Comparison of ENCODE assay signal across 11 mouse cellular contexts in the genomic region with DNA sequence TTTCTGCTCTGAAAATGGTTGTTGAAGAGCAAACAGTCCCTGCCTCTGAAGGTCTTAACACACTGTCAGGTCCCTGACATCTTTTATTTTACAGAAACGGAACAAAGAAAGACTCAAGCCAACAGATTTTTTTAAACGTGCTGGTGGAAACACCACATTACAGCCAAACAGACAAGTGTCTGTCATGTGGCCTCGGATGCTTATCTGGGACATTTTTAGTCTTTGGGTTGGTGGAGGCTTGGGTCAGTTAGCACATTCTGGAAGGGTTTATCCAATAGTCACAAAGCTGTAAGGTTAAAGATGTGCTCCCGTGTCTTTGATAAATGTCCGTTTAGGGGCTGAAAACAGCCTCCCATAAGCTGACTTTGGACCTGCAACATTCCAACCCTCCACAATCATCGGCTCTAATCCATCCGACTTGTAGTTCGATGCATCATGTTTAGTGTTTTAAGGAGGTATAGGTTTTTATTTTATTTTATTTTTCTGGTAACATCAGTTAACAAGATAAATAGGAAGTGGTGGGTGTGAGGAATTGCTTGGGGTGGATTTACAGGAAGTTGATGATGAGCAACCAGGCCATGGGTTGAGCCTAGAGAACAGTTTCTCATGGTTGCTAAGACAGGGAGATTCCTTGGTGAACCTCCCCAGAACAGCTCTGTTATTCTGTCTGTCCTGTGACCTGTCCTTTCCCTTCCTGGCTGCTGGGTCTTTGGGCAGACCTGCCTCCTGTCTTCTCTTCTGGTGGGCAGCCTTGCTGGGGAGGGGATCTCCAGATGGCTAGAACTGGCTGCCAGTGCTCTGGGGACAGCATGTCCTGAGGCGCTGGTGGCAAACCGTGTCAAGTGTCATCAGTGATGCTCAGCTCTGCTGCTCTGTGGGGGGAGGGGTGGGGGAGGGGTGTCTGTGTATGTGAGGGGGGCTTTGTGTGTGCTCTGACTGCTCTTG. TPM values are rescaled to one million over a fixed set of nuclear protein-coding genes. Genes with fewer than 3 reads are reported as not detected.
DNase-seq lines count a peak whose midpoint lies in the region; ATAC-seq and TF ChIP-seq lines count a peak whose summit lies in the region.
"Had no signal": no experiment of that assay in that cellular context is flagged by ENCODE, and none has a peak within 500 bp of the region (broad histone marks: within the 10 kb centered on the region; RNA-seq: fewer than 3 reads in every experiment).

No protein-coding gene starts in this region.

- H3K4me1 ChIP-seq in hindbrain, embryonic 11.5 days (replicated peaks; ENCODE audit: control insufficient read depth, insufficient read depth, low read length): peaks cover 5% of the 10 kb centered on the region
- H3K4me1 ChIP-seq in hindbrain, embryonic 12.5 days: peaks cover 30% of the 10 kb centered on the region
- peaks cover 57% of the 10 kb centered on the region; the same call in 1 of the 2 replicates for H3K4me1 ChIP-seq in spleen, adult 2 months (ENCODE audit: control insufficient read depth, insufficient read depth, insufficient read length)
- 0 out of 2 replicates have a peak, but pooled peaks cover 3% of the 10 kb centered on the region for H3K4me1 ChIP-seq in brown adipose tissue, adult 24 weeks (ENCODE audit: control insufficient read depth, insufficient read depth, insufficient read length, low read length)

- H3K9me3 ChIP-seq in hindbrain, embryonic 11.5 days (ENCODE audit: control insufficient read depth, low read length): no peaks in the 10 kb centered on the region
- no peaks in the 10 kb centered on the region for H3K9me3 ChIP-seq in hindbrain, embryonic 12.5 days (replicated peaks)
- H3K9me3 ChIP-seq: neural tube, embryonic 15.5 days had no signal

- no peak overlapping the region for H3K4me3 ChIP-seq in hindbrain, embryonic 11.5 days (ENCODE audit: low read depth, low read length)
- no peak overlapping the region for H3K4me3 ChIP-seq in hindbrain, embryonic 12.5 days
- peak overlapping the region; percentile 10; the same call in 1 of the 2 replicates for H3K4me3 ChIP-seq in spleen, adult 2 months (ENCODE audit: extremely low read depth, insufficient read depth, insufficient read length)
- no peak overlapping the region for H3K4me3 ChIP-seq in brown adipose tissue, adult 24 weeks (ENCODE audit: insufficient read depth, low read depth, low read length)
- H3K4me3 ChIP-seq: neural tube, embryonic 15.5 days had no signal

- 75% methylated on average over 10 of the region's 10 CpGs for WGBS in hindbrain, embryonic 11.5 days
- 73% methylated on average over 10 of the region's 10 CpGs for WGBS in hindbrain, embryonic 12.5 days
- 46% methylated on average over 10 of the region's 10 CpGs for WGBS in spleen, adult 2 months

- ATAC-seq in hindbrain, embryonic 11.5 days (ENCODE audit: low FRiP score): no peak
- no peak for ATAC-seq in hindbrain, embryonic 12.5 days (ENCODE audit: low FRiP score)

- no peak for TF ChIP-seq CTCF in spleen, adult 2 months (IDR thresholded peaks at IDR 0.05; ENCODE audit: extremely low read depth, insufficient read depth, insufficient read length, insufficient replicate concordance)

- TF ChIP-seq POLR2A in spleen, adult 2 months (IDR thresholded peaks at IDR 0.05; ENCODE audit: low read depth, low read length): no peak

- no peaks in the 10 kb centered on the region for H3K36me3 ChIP-seq in hindbrain, embryonic 11.5 days (ENCODE audit: control insufficient read depth, insufficient read depth, low read length)
- H3K36me3 ChIP-seq in hindbrain, embryonic 12.5 days: no peaks in the 10 kb centered on the region
- peaks cover 13% of the 10 kb centered on the region for H3K36me3 ChIP-seq in spleen, adult 2 months (ENCODE audit: control insufficient read depth, insufficient read depth, low read length)
- H3K36me3 ChIP-seq: neural tube, embryonic 15.5 days had no signal

- DNase-seq in hindbrain, embryonic 11.5 days (ENCODE audit: low spot score): no peak
- no peak for DNase-seq in spleen, adult 2 months (ENCODE audit: low read depth in 1 of 2, low spot score in 2 of 2)
- DNase-seq in spleen, postnatal 4 days (ENCODE audit: low spot score in 2 of 2): no peak
- no peak for DNase-seq in layer of hippocampus, adult 9-11 months
- no peak for DNase-seq in left cerebral cortex, adult 9 months (ENCODE audit: low spot score in 2 of 2)
- DNase-seq: heart, postnatal 4 days; kidney, adult 9 months; right cerebral cortex, adult 18-20 months had no signal

- H3K27ac ChIP-seq in hindbrain, embryonic 11.5 days (ENCODE audit: low read depth, low read length): 0 out of 2 replicates have a peak overlapping the region, but pooled peaks have one; percentile 30
- no peak overlapping the region for H3K27ac ChIP-seq in hindbrain, embryonic 12.5 days
- H3K27ac ChIP-seq in spleen, adult 2 months (ENCODE audit: insufficient read depth, low read length): peak overlapping the region; percentile 96
- peak overlapping the region; percentile 45; the same call in 1 of the 2 replicates for H3K27ac ChIP-seq in brown adipose tissue, adult 24 weeks (replicated peaks; ENCODE audit: low read depth, low read length)
- H3K27ac ChIP-seq: neural tube, embryonic 15.5 days had no signal

- H3K27me3 ChIP-seq in hindbrain, embryonic 11.5 days (ENCODE audit: control insufficient read depth, insufficient read depth, low read length): no peaks in the 10 kb centered on the region
- H3K27me3 ChIP-seq in hindbrain, embryonic 12.5 days: no peaks in the 10 kb centered on the region; the same call in 1 of the 2 replicates
- no peaks in the 10 kb centered on the region for H3K27me3 ChIP-seq in spleen, adult 2 months (ENCODE audit: control insufficient read depth, insufficient read depth, low read length)
- H3K27me3 ChIP-seq: neural tube, embryonic 15.5 days had no signal

- H3K4me2 ChIP-seq in hindbrain, embryonic 11.5 days (replicated peaks; ENCODE audit: low read depth, low read length): no peak overlapping the region
- H3K4me2 ChIP-seq in hindbrain, embryonic 12.5 days (replicated peaks): no peak overlapping the region
- H3K4me2 ChIP-seq: neural tube, embryonic 15.5 days had no signal

- no peak overlapping the region for H3K9ac ChIP-seq in hindbrain, embryonic 11.5 days (ENCODE audit: low read depth, low read length)
- H3K9ac ChIP-seq in hindbrain, embryonic 12.5 days: no peak overlapping the region
- H3K9ac ChIP-seq: neural tube, embryonic 15.5 days had no signal

RNA-seq across cellular contexts. Expression of gene Laptm5, which starts 6.2 kb away (rescaled TPM):
- polyA plus RNA-seq in hindbrain, embryonic 11.5 days (2014; fragmentation: Nextera tagmentation; extraction: Ambion mirVana): 23.4 and 32.1 TPM in 2 replicates
- polyA plus RNA-seq in hindbrain, embryonic 12.5 days (2016; fragmentation: Nextera tagmentation; extraction: Ambion mirVana): 22.7 and 23.3 TPM in 2 replicates
- 903 and 1,004 TPM in 2 replicates for polyA plus RNA-seq in spleen, adult 2 months (2012; rRNA removed)
- polyA plus RNA-seq in brown adipose tissue, adult 24 weeks (2012; ENCODE audit: insufficient read depth, insufficient read length, missing spikeins): 14.0 and 16.4 TPM in 2 replicates

RNA-seq across cellular contexts. Expression of gene Matn1, which starts 25.1 kb away (rescaled TPM):
- 0.85 TPM in 1 of 2 replicates, not detected in the other for polyA plus RNA-seq in hindbrain, embryonic 11.5 days (2014; fragmentation: Nextera tagmentation; extraction: Ambion mirVana)
- polyA plus RNA-seq in hindbrain, embryonic 12.5 days (2016; fragmentation: Nextera tagmentation; extraction: Ambion mirVana): 4.6 and 19.3 TPM in 2 replicates
- polyA plus RNA-seq in spleen, adult 2 months (2012; rRNA removed): 0.23 and 0.29 TPM in 2 replicates
- polyA plus RNA-seq in brown adipose tissue, adult 24 weeks (2012; ENCODE audit: insufficient read depth, insufficient read length, missing spikeins): not detected in 2 replicates

Comparison
In these comparisons a context has a peak if more than half of its experiments do, and no peak if none do; other contexts are left out.
1. RNA of gene Laptm5, which starts 6.2 kb away (polyA plus RNA-seq): 903 to 1,004 TPM in spleen, adult 2 months; 23.4 to 32.1 TPM in hindbrain, embryonic 11.5 days, 22.7 to 23.3 TPM in hindbrain, embryonic 12.5 days and 14.0 to 16.4 TPM in brown adipose tissue, adult 24 weeks; every median in the first group is over 10 times any median in the second.